Mouse (Mus musculus) CH12.LX (cell line): ENCODE results near the gene Pgd.

Experiments used
- CTCF ChIP-seq, 2 experiments: IDR thresholded peaks in 1 of 2; conservative IDR thresholded peaks in 1 of 2; 2 replicates each; pipeline ENCODE4 v1.5.1; 2011 to 2012; ENCODE audit warnings: low read depth in 2 of 2, low read length in 2 of 2, improper control_type of control experiment in 1 of 2, inconsistent platforms in 1 of 2, mild to moderate bottlenecking in 1 of 2, moderate library complexity in 1 of 2
- ELF1 ChIP-seq: IDR thresholded peaks from 2 replicates; pipeline ENCODE4 v1.6.1; 2014; ENCODE audit warnings: low read depth, mild to moderate bottlenecking, inconsistent platforms, low read length, improper control_type of control experiment
- EP300 ChIP-seq: IDR thresholded peaks from 2 replicates; pipeline ENCODE4 v1.6.1; 2011; ENCODE audit warnings: low read length, improper control_type of control experiment
- MAFK ChIP-seq: IDR thresholded peaks from 2 replicates; pipeline ENCODE4 v1.6.1; 2011; ENCODE audit warnings: low read length, improper control_type of control experiment; ENCODE audit not compliant: insufficient replicate concordance
- MAX ChIP-seq: IDR thresholded peaks from 2 replicates; pipeline ENCODE4 v1.6.1; 2011; ENCODE audit warnings: low read length, improper control_type of control experiment
- POLR2A ChIP-seq: IDR thresholded peaks from 2 replicates; pipeline ENCODE4 v1.6.1; 2011; ENCODE audit warnings: low read depth, mild to moderate bottlenecking, improper control_type of control experiment, low read length
- RAD21 ChIP-seq: IDR thresholded peaks from 2 replicates; pipeline ENCODE4 v1.6.1; 2011; ENCODE audit warnings: low read depth, mild to moderate bottlenecking, low read length, improper control_type of control experiment, moderate library complexity
- USF2 ChIP-seq: conservative IDR thresholded peaks from 2 replicates; pipeline ENCODE4 v1.6.1; 2011; ENCODE audit warnings: low read depth, low read length, improper control_type of control experiment
- ZKSCAN1 ChIP-seq: IDR thresholded peaks from 2 replicates; pipeline ENCODE4 v1.6.1; 2012; ENCODE audit warnings: low read depth, inconsistent platforms, low read length, improper control_type of control experiment, borderline replicate concordance

DNA sequence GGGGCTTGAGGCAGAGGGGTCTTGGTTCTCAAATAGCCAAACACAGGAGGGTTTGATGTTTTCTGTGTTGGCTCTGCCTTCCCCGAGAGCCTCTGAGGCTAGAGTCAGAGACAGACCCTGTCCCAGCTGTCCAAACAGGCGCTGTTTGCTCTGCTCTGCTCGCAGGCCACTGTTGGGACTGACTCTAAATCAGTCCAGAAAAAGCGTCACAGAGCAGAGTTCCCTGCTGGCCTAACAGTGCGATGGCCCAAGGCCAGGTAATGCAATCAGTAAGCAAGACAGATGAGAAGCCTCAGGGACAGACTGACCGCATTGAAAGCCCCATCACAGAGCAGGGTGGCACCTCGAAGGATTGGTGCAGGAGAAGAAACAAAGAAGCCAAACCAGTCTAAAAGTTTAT is 17.0 kb downstream of the Pgd start:
- TF ChIP-seq CTCF (conservative IDR thresholded peaks at IDR 0.05 in 1 of 2, IDR thresholded peaks at IDR 0.05 in 1 of 2; ENCODE audit: low read depth in 2 of 2, low read length in 2 of 2) (no peak), ZKSCAN1 (no peak), USF2 (no peak), MAFK (no peak), ELF1 (no peak), MAX (no peak), POLR2A (no peak), EP300 (no peak), RAD21 (no peak)
